Mouse (Mus musculus): Measurements from ENCODE around the gene Rnf41.

The Rnf41 gene

DNA sequence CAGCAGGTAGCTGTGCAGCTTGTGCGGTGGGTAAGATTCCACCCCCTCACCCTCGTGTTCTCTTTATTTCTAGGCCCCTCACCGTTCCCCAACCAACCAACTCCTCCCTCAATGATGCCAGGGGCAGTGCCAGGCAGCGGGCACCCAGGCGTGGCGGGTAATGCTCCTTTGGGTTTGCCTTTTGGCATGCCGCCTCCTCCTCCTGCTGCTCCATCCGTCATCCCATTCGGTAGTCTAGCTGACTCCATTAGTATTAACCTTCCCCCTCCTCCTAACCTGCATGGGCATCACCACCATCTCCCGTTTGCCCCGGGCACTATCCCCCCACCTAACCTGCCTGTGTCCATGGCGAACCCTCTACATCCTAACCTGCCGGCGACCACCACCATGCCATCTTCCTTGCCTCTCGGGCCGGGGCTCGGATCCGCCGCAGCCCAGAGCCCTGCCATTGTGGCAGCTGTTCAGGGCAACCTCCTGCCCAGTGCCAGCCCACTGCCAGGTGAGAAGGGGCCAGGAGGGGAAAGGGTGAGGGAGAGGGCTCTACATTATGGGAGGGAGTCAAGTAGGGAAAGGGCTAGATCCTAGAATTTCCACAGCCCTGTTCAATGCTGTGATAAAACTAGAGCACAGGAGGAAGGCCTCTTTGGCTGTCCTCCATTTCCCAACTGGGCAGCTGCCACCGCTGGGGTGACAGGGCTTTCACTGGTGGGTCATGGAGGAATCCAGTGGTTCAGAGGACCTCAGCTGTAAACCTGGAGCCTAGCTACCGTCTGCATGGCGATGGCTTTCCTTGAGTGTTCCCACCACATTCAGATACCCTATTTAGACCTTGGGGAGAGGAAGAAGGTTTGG, 76.6 kb downstream of the Rnf41 start:
- DNase-seq, result no peak

DNA sequence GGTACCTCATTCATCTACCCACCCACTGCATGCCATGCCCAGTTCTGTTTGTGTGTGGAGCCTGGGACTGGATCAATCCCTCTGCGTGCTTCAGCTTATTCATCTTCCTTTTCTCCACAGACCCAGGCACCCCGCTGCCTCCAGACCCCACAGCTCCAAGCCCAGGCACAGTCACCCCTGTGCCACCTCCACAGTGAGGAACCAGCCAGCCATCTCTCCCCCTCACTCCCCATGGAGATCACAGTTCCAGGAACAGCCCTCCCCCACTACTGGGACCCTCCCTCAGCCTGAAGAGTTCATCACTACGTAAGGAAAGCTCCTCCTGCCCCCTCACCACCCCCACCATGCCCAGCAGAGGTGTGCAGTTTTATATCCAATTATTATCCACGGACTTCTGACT, 77.3 kb downstream of the Rnf41 start:
- DNase-seq, result no peak

DNA sequence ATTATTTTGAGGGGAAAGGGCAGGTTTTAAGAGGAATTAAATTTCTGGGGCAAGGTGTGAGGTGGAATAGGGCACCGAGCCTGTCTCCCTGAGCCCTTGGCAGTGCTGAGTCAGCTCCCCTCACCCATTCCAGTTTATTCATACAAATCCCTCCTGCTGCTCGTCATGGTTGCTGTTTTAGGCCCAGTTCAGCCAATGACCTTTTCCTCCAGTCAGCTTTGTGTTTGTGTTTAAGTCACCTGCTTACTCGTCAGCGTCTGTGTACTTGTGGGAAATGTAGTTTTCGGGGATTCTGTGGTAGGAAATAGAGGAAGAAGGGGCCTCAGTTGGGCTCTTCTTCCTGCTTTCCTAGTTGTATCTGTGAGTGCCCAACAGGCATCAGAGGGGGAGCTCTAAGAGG, 77.9 kb downstream of the Rnf41 start:
- peak; percentile 30 for DNase-seq

DNA sequence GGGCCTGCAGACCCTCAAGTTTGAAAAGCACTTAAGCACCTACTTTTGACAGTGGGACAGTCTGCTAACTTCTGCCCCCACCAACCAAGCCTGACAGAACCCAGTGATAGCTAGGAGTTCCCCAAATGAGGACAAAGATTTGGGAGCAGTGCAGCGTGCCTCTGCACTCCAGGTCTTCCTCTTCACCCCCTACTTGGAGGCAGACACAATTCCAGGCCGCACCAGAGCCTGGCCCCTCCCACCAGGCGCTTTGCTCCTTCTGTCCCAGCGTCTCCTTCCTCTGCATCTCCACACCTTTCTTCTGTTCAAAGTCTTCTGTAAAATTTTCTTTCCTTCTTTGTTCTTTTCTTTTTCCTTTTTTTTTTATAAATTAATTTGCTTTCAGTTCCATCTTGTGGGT, 78.3 kb downstream of the Rnf41 start:
- DNase-seq, result no peak

DNA sequence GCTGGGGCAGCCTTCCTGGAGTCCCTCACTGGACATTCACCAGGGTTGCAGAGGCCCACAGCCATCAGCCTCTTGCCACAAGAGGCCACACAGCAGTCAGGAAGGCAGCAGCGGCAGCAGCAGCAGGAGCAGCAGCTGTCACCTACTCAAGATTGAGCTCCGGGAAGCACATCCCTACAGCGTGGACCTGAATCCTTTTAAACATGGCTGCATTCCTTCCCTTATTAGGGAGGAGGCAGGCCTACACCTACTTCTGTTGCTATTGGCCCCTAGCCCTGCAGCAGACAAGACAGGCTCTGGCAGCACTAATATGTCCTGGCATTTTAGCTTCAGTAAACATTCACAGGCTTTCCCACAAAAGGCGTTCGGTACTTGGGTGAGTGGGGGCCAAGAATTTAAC, 78.8 kb downstream of the Rnf41 start:
- peak; percentile 51 for DNase-seq

DNA sequence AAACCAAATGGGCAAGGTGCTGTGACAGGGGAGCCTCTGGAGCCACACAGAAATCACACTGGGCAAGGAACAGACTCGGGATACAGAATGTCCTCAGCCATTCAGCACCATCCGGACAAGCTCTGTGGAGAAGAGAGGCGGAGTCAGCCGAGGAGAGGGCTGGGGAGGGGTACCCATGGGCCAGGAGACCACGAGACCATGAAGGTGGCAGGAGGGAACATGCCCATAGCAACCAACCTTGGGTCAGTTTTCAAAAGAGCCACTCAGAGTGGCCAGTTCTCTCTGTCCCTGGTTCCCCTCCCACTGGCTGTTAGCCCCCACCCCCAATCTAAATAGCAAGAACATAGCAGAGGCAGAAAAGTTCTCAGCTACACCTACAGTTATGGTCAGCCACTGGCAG, 79.5 kb downstream of the Rnf41 start:
- no peak for DNase-seq

All from lung, postnatal 36 days (tissue).